Mouse (Mus musculus) liver, embryonic 14.5 days (tissue): Measurements from ENCODE around the gene Olfr630.

Experiments used
- CTCF ChIP-seq: IDR thresholded peaks from 2 replicates; pipeline ENCODE4 v1.5.1; 2016; ENCODE audit warnings: antibody characterized with exemption, low read depth, control low read depth
- EP300 ChIP-seq: IDR thresholded peaks from 2 replicates; pipeline ENCODE4 v1.6.1; 2016; ENCODE audit warnings: antibody characterized with exemption, low read depth

GRCm38 (mm10) chr7:103757233-103757632 lies at the start of gene Olfr630:
- TF ChIP-seq CTCF (no peak), EP300 (no peak)
